Mouse (Mus musculus) kidney, embryonic 14.5 days (tissue): ENCODE data around the gene Trmt44. TPM values are rescaled to one million over a fixed set of nuclear protein-coding genes. Genes with fewer than 3 reads are reported as not detected.

Source experiments
- ATAC-seq: fragments of 200-750 bp; cut with Nextera tagmentation; 2 replicates; pipeline ENCODE4 v1.8.0; 2017; ENCODE audit warnings: moderate number of reproducible peaks, mild to moderate bottlenecking, moderate TSS enrichment, moderate library complexity; ENCODE audit not compliant: low FRiP score, low TSS enrichment
- H3K27ac ChIP-seq: fragments of 300-500 bp; sonication (generic); 2 replicates; pipeline ENCODE4 v1.5.1; 2014; ENCODE audit warnings: low read depth, mild to moderate bottlenecking, low read length, moderate library complexity, mixed read lengths
- H3K27me3 ChIP-seq: fragments of 300-500 bp; sonication (generic); 2 replicates; pipeline ENCODE4 v1.6.1; 2014; ENCODE audit warnings: mild to moderate bottlenecking, low read length; ENCODE audit not compliant: control insufficient read depth, insufficient read depth
- H3K36me3 ChIP-seq: fragments of 300-500 bp; sonication (generic); 2 replicates; pipeline ENCODE4 v1.6.1; 2014; ENCODE audit warnings: low read length, mixed read lengths; ENCODE audit not compliant: control insufficient read depth, insufficient read depth
- H3K4me1 ChIP-seq: fragments of 300-500 bp; sonication (generic); 2 replicates; pipeline ENCODE4 v1.6.1; 2014; ENCODE audit warnings: low read length, mixed read lengths; ENCODE audit not compliant: control insufficient read depth, insufficient read depth
- H3K4me2 ChIP-seq: fragments of 300-500 bp; sonication (generic); replicated peaks from 2 replicates; pipeline ENCODE4 v1.6.1; 2014; ENCODE audit warnings: low read depth, mild to moderate bottlenecking, low read length
- H3K4me3 ChIP-seq: fragments of 300-500 bp; sonication (generic); 2 replicates; pipeline ENCODE4 v1.5.1; 2014; ENCODE audit warnings: mild to moderate bottlenecking, low read length
- H3K9ac ChIP-seq: fragments of 300-500 bp; sonication (generic); 2 replicates; pipeline ENCODE4 v1.6.1; 2014; ENCODE audit warnings: low read depth, mild to moderate bottlenecking, low read length, moderate library complexity
- H3K9me3 ChIP-seq: fragments of 300-500 bp; sonication (generic); 2 replicates; pipeline ENCODE4 v1.6.1; 2016; ENCODE audit warnings: low read length; ENCODE audit not compliant: control insufficient read depth
- WGBS: fragments of 180-500 bp; shearing (Covaris S2); extraction: QIAGEN DNeasy Blood & Tissue Kit; methylation state at CpG from one replicate; pipeline ENCODE4 v1.1.7; 2014; 5-methylcytosine and 5-hydroxymethylcytosine counted together
- polyA plus RNA-seq: library from polyadenylated mRNA; unstranded; fragments of >200 nt; fragmentation: Nextera tagmentation; extraction: Ambion mirVana; gene quantifications from 2 replicates; pipeline ENCODE4 v1.2.1, GENCODE M21; 2014

The Trmt44 gene
- polyA plus RNA-seq, 1 experiment from 2014 or later = 10.2 TPM

GRCm38 (mm10) chr5:35559447-35559846, 15.4 kb downstream of the Trmt44 start:
- Histone ChIP-seq H3K36me3 (peaks cover 64% of the 10 kb centered on the region), H3K4me1 (no peaks in the 10 kb centered on the region), H3K4me3 (no peak overlapping the region), H3K4me2 (no peak overlapping the region), H3K27me3 (no peaks in the 10 kb centered on the region), H3K9ac (no peak overlapping the region), H3K9me3 (no peaks in the 10 kb centered on the region), H3K27ac (no peak overlapping the region)
- ATAC-seq = no peak
- WGBS = 84% methylated on average over 8 of the region's 8 CpGs

GRCm38 (mm10) chr5:35557946-35558621, 16.8 kb downstream of the Trmt44 start:
- Histone ChIP-seq H3K36me3 (peaks cover 51% of the 10 kb centered on the region), H3K27ac (no peak overlapping the region), H3K27me3 (no peaks in the 10 kb centered on the region), H3K4me1 (no peaks in the 10 kb centered on the region), H3K9ac (no peak overlapping the region), H3K4me2 (no peak overlapping the region), H3K4me3 (no peak overlapping the region), H3K9me3 (no peaks in the 10 kb centered on the region)
- 79% methylated on average over 13 of the region's 13 CpGs for WGBS
- no peak for ATAC-seq

- H3K36me3 ChIP-seq = peaks cover 34% of the 10 kb centered on the region
- H3K9me3 ChIP-seq = no peaks in the 10 kb centered on the region
- no peak overlapping the region for H3K27ac ChIP-seq
- no peak overlapping the region for H3K9ac ChIP-seq
- H3K4me3 ChIP-seq = no peak overlapping the region
- no peaks in the 10 kb centered on the region for H3K4me1 ChIP-seq
- 93% methylated on average over 7 of the region's 7 CpGs for WGBS
- H3K4me2 ChIP-seq = no peak overlapping the region
- ATAC-seq = no peak
- H3K27me3 ChIP-seq = no peaks in the 10 kb centered on the region
Measured at GRCm38 (mm10) chr5:35556393-35556792, 18.5 kb downstream of the Trmt44 start.

GRCm38 (mm10) chr5:35552838-35553539, 21.9 kb downstream of the Trmt44 start:
- no peaks in the 10 kb centered on the region for H3K9me3 ChIP-seq
- H3K27me3 ChIP-seq = no peaks in the 10 kb centered on the region
- no peaks in the 10 kb centered on the region for H3K4me1 ChIP-seq
- no peak for ATAC-seq
- WGBS = 82% methylated on average over 4 of the region's 4 CpGs
- no peak overlapping the region for H3K4me3 ChIP-seq
- H3K36me3 ChIP-seq = peaks cover 16% of the 10 kb centered on the region; the same call in 1 of the 2 replicates
- H3K27ac ChIP-seq = no peak overlapping the region
- H3K4me2 ChIP-seq = no peak overlapping the region
- H3K9ac ChIP-seq = no peak overlapping the region

- Histone ChIP-seq H3K27ac (no peak overlapping the region), H3K4me1 (no peaks in the 10 kb centered on the region), H3K27me3 (no peaks in the 10 kb centered on the region), H3K9ac (no peak overlapping the region), H3K9me3 (no peaks in the 10 kb centered on the region), H3K4me3 (no peak overlapping the region), H3K36me3 (peaks cover 9% of the 10 kb centered on the region; the same call in 1 of the 2 replicates), H3K4me2 (no peak overlapping the region)
- no peak for ATAC-seq
- 51% methylated on average over 7 of the region's 7 CpGs for WGBS
Measured at GRCm38 (mm10) chr5:35551855-35552837, 22.7 kb downstream of the Trmt44 start.

- Histone ChIP-seq H3K9ac (no peak overlapping the region), H3K9me3 (no peaks in the 10 kb centered on the region), H3K27me3 (no peaks in the 10 kb centered on the region), H3K27ac (no peak overlapping the region), H3K4me2 (no peak overlapping the region), H3K4me3 (no peak overlapping the region), H3K4me1 (no peaks in the 10 kb centered on the region), H3K36me3 (no peaks in the 10 kb centered on the region)
- no peak for ATAC-seq
Measured at GRCm38 (mm10) chr5:35546127-35546526, 28.7 kb downstream of the Trmt44 start.

GRCm38 (mm10) chr5:35541059-35541790, 33.6 kb downstream of the Trmt44 start:
- H3K9ac ChIP-seq = no peak overlapping the region
- WGBS = 70% methylated on average over 4 of the region's 4 CpGs
- no peak overlapping the region for H3K4me3 ChIP-seq
- no peaks in the 10 kb centered on the region for H3K9me3 ChIP-seq
- no peaks in the 10 kb centered on the region for H3K27me3 ChIP-seq
- no peaks in the 10 kb centered on the region for H3K36me3 ChIP-seq
- ATAC-seq = no peak
- no peak overlapping the region for H3K4me2 ChIP-seq
- H3K4me1 ChIP-seq = peaks cover 7% of the 10 kb centered on the region; the same call in 1 of the 2 replicates
- no peak overlapping the region for H3K27ac ChIP-seq

GRCm38 (mm10) chr5:35540555-35540954, 34.3 kb downstream of the Trmt44 start:
- Histone ChIP-seq H3K27ac (no peak overlapping the region), H3K4me3 (no peak overlapping the region), H3K4me1 (peaks cover 7% of the 10 kb centered on the region; the same call in 1 of the 2 replicates), H3K4me2 (no peak overlapping the region), H3K9me3 (no peaks in the 10 kb centered on the region), H3K27me3 (no peaks in the 10 kb centered on the region), H3K36me3 (no peaks in the 10 kb centered on the region), H3K9ac (no peak overlapping the region)
- 44% methylated on average over 5 of the region's 5 CpGs for WGBS
- no peak for ATAC-seq
